Mouse (Mus musculus) right cerebral cortex, postnatal 4 days (tissue): Measurements from ENCODE around the gene Galm.

Experiments used
- DNase-seq: peaks from one replicate; pipeline ENCODE4 v3.0.0-alpha.2; 2022

The Galm gene

GRCm38 (mm10) chr17:80127331-80128251, at the start of gene Galm:
Gene Galm, plus strand, starts transcription at chr17:80127471.
- peak; percentile 21 for DNase-seq

GRCm38 (mm10) chr17:80078726-80079125, 48.5 kb upstream of the Galm start:
- no peak for DNase-seq

- no peak for DNase-seq
Observed at GRCm38 (mm10) chr17:80083223-80083622, 44.0 kb upstream of the Galm start.

- no peak for DNase-seq
Observed at GRCm38 (mm10) chr17:80084424-80084823, 42.8 kb upstream of the Galm start.

DNA sequence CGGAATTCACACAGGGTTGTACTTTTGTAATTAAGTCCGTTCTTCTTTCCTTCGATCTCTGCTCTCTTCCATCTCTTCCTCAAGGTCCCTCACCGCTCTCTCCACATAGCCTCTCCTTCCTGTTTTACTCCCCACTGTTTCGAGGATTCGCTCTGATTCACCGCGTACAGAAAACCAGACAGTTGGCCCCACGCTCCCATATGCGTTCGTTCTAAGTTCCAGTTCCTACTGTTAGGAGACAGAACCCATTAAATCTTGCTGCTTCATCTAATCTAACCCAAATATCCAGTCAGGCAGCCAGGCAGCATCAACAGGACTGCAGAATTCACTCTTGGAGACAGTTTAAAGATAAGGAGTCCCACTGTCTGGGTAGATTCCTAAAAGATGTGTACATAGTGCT, 40.7 kb upstream of the Galm start:
- no peak for DNase-seq

GRCm38 (mm10) chr17:80088168-80088567, 39.1 kb upstream of the Galm start:
- no peak for DNase-seq

DNA sequence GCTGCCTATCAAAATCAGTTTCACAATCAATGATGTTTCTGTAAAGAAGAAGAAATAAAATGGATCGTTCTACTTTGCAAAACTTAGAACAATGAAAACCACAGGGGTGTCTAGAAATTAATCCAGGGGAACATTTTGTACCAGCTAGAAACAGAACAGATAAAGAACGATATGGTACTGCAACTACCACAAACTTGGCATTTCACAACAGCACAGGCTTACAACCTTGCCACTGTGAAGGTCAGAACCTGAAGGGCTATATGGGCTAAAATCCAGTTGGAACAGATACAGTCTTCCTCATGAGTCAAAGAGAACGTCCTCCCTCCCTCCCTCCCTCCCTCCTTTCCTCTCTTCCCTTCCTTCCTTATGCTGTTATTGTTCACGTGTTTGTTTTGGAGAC, 36.7 kb upstream of the Galm start:
- DNase-seq = no peak

GRCm38 (mm10) chr17:80091879-80092549, 35.3 kb upstream of the Galm start:
- no peak for DNase-seq

DNA sequence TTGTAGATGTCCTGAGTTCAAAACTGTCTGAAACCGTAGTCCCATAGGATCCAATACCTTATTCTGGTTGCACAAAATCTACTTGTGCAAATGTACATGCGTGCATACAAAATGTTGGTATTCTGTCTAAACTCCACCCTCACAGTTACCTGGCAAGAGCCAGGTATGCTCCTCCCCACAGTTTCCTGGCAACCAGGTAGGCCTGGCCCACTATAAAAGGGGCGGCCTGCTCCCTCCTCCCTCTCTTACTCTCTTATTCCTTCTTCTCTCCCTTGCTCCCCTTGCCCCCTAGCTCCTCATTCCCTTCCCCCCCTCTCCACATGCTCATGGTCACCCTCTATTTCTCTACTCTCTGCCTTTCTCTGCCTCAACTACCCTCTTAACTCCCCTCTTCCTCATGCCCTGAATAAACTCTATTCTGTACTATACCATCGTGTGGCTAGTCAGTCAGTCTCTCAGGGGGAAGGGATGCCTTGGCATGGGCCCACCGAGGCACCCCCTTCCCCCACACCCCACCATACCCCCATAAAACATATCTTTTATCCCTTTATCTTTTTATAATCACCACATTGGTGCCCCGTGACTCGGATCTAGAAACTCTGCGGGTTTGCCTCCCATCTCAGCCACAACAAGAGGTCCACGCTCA, 31.9 kb upstream of the Galm start:
- DNase-seq = no peak

DNA sequence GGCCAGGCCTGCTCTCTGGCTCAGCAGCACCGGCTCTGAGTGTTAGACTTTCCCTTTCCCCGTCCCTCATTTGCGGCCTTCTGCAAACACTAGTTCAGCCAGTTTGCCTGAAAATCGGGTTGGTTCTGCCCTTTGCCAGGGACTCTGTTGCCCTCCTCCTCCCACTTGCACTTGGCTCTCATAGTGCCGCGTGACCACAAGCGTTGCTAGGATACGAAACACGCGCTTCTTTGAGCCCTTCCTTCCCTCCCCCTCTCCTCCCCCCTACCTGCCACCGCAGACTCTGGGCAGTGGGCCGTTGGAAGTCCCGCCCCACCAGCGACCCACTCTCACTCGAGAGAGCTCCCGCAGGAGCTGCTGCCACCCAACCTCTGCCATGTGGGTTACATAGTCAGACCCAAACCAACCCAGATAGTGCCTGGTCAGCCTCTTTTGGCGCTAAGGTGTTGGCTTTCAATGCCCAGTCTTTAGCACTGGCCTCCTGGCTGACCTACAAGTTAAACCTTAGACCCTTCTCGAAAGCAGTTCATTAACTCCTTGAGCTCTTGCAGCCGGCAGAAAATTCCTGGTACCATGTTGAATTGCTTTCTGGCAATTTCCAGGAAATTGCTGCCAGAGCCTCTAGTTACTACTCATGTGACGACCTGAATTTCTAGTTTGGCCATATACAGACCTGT, 31.1 kb upstream of the Galm start:
- DNase-seq = peak; percentile 13

GRCm38 (mm10) chr17:80096720-80097114, 30.6 kb upstream of the Galm start:
- DNase-seq = no peak

- DNase-seq = no peak
Observed at GRCm38 (mm10) chr17:80097221-80097620, 30.1 kb upstream of the Galm start.

DNA sequence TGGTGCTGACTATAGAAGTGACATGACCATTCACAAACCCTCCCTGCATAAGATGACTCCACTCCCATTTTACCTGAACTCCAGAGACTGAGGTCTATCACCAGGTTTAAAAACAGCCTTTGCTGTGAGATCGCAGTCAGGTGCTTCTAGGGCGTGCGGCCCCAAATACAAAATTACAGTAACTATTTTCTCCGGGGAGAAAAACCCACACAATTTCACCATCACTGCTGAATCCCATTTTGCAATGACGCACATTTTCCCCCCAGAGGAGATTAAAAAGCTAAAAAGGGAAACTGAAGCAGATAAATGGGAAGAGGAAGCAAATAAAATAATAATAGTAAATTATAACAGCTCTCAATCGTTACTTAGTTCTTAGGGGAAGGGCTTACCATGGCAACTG, 27.4 kb upstream of the Galm start:
- no peak for DNase-seq

DNA sequence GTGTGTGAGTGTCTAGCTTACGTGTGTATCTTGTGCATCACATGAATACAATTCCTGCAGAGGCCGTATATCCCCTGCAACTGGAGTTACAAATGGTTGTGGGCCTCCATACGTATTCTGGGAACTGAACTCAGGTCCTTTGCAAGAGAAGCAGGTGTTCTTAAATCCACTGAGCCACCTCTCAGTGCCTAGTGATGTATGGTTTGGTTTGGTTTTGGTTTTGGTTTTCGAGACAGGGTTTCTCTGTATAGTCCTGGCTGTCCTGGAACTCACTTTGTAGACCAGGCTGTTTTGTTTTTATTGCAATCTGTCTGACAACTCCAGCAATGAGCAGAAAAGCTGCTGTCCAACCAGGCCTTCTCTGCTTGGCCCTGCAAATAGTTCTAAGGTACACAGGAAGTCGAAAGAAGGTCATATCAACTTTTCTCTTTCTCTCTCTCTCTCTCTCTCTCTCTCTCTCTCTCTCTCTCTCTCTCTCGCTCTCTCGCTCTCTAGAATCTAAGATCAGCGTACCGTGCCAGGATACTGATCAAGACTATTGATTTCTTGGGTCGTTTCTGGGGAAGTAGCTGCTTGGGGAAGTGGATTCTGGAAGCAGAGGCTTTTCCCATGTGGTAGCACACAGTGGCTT, 21.8 kb upstream of the Galm start:
- DNase-seq = no peak

DNA sequence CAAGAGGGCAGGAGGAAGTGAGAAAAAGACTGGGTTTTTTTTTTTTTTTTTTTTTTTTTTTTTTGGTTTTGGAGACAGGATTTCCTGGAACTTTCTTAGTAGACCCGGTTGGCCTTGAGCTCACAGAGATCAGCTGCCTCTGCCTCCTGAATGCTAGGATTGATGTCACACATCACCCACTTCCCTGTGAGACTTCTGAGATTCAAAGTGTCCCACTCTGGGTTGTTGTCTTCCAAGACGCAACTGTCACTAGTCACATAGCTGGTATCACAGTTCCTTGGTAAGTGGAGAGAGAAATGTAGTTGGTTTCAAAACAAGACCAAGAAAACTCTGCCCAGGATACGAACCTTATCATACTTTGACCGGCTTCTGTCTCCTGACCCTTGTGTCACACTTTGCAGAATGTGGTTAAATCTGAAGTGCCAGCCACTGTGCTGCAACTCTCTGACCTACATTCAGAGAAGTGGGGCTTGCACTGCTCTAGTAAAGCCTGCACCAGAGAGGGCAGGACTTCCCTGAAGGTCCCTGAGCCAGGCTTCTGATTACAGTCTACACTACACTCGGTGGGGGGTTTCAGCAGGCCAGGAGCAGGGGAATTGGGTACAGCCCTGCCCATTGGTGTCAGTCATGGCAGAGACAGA, 14.5 kb upstream of the Galm start:
- no peak for DNase-seq

GRCm38 (mm10) chr17:80113468-80113867, 13.8 kb upstream of the Galm start:
- DNase-seq = no peak

DNA sequence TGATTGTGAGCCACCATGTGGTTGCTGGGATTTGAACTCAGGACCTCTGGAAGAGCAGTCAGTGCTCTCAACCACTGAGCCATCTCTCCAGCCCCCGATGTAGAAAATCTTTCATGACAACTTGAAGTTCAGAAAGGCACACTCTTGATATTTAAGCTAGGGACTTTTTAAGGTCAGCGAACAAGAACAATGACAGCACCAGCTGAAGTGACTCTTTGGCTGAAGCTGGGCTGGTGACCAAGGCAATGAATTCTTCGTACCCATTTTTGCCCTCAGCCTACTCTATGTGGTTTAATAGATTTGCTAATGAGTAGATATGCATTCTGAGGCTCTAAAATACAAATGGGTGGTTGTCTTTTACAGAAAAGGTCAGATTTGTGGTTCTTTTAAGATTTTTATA, 6.9 kb upstream of the Galm start:
- DNase-seq = no peak

DNA sequence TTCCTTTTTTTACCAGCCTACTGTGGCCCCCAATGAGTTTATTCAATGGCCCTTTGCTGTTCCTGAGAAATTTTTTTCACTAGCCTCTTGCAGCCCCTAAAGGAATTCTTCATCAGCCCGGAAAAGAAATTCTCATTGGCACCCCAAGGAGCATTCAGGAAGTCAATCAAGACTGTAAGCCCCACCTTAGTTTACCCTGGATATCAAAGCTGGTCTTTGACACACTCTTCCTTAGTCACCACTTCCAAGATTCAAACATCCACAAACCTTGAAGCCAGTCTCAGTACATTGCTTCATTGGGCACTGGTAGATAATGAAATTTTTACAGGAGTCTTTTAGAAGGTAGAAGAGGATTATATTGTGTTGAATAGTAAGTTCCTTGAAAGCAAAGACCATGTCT, 5.4 kb upstream of the Galm start:
- no peak for DNase-seq

DNA sequence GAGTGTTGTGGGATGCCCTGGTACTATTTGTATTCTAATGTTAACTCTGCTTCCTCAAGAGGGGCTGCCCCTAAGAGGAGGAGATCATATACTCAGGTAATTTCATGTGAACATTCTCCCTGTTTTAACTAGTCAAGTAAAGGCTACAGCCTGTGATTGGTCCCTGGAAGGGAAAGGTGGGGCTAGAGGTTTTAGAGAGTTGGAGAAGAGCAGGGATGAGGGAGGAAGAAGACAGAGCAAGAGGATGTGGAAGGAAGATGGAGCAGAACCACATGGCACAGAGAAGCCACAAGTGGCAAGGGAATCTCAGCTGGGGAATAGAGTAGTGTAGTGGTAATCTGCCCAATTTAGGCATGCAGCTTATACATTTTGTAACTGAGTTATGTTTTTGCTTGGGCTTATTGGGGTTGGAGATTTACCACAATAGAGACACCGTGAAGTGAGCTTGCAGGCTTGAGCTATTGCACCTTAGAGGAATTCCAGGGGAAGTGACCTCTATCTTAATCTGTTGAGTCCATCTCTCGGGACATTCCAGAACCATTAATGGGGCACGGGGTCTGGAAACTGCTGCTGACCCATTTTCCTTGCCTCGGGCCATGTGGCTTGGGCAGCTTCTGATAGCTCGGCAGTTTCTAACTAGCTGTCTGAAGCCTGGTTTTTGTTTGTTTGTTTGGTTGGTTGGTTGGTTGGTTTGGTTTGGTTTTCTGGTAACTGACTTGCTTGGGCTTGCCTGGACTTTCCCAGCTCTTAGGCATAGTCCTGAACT, 2.1 kb upstream of the Galm start:
- no peak for DNase-seq

DNA sequence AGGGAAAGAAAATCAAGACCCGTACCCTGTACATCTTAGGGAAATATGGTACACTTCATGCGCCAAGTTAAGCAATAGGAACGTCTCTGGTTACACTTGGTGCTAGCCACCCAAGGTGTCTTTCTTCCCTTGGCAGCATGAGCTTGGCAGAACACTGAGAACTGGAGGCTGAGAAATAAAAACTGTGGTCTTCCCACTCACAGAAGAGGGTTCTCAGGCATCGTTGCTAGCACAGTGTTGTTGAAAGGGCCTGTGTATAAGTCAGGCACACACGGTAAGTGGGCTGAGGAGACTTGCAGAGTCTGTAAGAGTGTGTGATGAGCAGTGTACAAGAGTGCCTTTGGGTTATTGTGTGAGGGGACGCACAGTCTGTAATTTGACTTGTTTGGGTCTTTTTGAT, 1.1 kb upstream of the Galm start:
- no peak for DNase-seq

GRCm38 (mm10) chr17:80128476-80128990, 1.3 kb downstream of the Galm start:
- DNase-seq = no peak
